Mouse (Mus musculus) cerebellum, adult (tissue): ENCODE results near the gene 1700001L19Rik.

Experiments
- ATAC-seq: cut with Nextera tagmentation; 2 replicates; pipeline ENCODE4 v1.9.2; 2017; ENCODE audit warnings: mild to moderate bottlenecking, moderate library complexity, mixed read lengths; ENCODE audit not compliant: insufficient number of reproducible peaks, low FRiP score, low TSS enrichment

1700001L19Rik gene

GRCm38 (mm10) chr13:68597199-68597598 lies at the start of gene 1700001L19Rik:
Gene 1700001L19Rik, plus strand, starts transcription at chr13:68597421.
- ATAC-seq: no peak

- 0 out of 2 replicates have a peak, but pooled peaks have one; percentile 40 for ATAC-seq
Measured at GRCm38 (mm10) chr13:68553391-68553790, 43.8 kb upstream of the 1700001L19Rik start.

DNA sequence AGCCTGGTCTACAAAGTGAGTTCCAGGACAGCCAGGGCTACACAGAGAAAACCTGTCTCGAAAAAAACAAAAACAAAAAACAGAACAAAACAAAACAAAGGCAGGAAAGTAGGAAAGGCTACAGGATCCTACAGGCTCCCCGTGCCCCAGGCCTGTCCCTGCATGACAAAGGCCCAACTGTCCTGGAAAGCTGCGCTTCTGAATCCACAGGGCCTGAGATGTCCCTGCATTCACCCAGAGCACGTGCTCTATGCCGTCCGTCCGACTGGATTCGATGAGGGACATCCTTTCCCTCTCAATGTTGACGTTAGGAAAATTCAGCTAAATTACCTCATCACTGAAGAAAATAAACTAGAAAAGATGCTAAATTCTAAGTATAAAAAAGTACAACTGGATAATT lies 29.1 kb upstream of the 1700001L19Rik start:
- ATAC-seq: no peak

DNA sequence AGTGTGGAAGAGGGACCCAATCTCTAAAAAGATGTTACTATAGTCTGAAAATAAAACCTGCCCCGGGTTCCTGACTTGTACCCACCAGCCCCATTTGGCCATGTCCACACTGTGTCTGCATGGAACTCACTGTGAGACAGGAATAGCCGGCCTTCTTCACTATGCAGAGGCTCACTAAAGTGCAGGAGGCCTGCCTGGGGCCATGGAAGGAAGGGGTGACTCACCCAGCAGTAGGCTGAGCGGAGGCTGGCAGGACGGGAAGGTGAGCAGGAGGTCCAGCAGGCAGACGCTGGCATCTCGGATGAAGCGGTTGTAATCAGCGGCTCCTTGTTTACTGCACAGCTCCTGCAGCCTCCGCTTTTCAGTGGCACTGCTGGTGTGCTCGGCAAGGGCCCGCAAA lies 28.7 kb upstream of the 1700001L19Rik start:
- no peak for ATAC-seq

GRCm38 (mm10) chr13:68569589-68570336 lies 27.5 kb upstream of the 1700001L19Rik start:
- ATAC-seq: peak; percentile 74

GRCm38 (mm10) chr13:68572247-68572646 lies 25.0 kb upstream of the 1700001L19Rik start:
- no peak for ATAC-seq

- ATAC-seq: no peak
Measured at GRCm38 (mm10) chr13:68572966-68573913, 24.0 kb upstream of the 1700001L19Rik start.

GRCm38 (mm10) chr13:68574398-68574797 lies 22.8 kb upstream of the 1700001L19Rik start:
- ATAC-seq: no peak

GRCm38 (mm10) chr13:68577945-68578344 lies 19.3 kb upstream of the 1700001L19Rik start:
- ATAC-seq: no peak

GRCm38 (mm10) chr13:68581086-68581740 lies 16.0 kb upstream of the 1700001L19Rik start:
- no peak for ATAC-seq

DNA sequence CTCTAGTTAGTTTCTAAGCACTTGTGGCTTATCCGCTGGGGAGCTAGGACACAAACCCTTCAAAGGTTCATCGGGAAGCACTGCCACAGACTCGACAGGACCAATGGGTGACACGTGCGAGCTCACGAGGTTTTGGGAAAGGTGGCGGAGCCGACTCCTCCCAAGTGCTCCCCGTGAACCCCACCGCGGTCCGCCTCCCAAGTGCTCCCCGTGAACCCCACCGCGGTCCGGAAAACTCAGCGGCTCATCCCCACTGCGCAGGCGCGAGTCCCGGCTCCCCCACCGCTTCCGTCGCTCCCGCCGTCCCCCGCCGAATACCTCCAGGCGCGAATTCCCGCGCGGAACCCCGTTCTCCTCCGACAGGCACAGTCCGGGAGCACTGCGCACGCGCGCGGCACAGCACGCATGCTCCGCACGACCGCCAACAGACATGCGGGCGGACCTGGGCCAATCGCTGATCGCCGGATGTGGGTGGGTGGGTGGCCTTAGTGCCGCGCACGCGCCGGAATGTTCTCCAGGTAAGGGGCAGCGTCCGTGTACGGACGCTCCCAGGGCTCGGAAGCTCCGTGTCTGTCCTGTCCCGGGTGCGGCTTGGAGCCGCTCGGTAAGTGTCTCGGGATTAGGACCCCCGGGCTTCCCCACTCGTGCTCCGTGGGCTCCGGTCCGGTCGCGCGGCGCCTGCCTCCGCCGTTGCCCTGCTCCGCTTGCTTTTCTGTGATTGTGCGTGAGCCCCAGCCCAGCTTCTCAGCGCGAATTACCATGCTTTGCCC lies 15.3 kb upstream of the 1700001L19Rik start, which contains the start of the genes Mtrr and Fastkd3:
Mtrr (minus strand) TSS at position 403 of the 770 bp plus-strand sequence.
Fastkd3 (plus strand) TSS at position 488 of the 770 bp plus-strand sequence.
- peak; percentile 96 for ATAC-seq

GRCm38 (mm10) chr13:68582517-68582780 lies 14.8 kb upstream of the 1700001L19Rik start:
- peak; percentile 4 for ATAC-seq

GRCm38 (mm10) chr13:68583961-68584360 lies 13.3 kb upstream of the 1700001L19Rik start:
- ATAC-seq: no peak

DNA sequence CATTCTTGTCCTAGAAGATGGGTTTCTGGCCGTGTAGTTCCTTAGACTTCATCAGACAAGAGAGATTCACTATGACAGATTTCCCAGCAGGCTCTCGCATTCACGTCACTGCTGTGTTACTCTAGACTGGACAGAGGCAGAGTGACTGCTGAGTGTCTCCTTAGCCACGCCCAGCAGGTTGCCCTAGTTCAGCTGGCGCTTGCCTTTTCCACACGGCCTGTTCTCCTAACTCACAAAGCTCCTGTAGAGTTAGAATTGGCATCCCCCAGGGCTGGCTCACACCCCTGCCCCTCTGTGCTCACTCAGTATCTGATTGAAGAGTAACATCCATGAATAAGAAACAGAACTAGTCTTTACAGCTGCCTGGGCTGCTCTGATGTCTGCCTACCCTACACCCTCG lies 11.8 kb upstream of the 1700001L19Rik start:
- ATAC-seq: no peak

GRCm38 (mm10) chr13:68588352-68588751 lies 8.9 kb upstream of the 1700001L19Rik start:
- ATAC-seq: no peak

- no peak for ATAC-seq
Measured at GRCm38 (mm10) chr13:68593797-68594196, 3.4 kb upstream of the 1700001L19Rik start.

DNA sequence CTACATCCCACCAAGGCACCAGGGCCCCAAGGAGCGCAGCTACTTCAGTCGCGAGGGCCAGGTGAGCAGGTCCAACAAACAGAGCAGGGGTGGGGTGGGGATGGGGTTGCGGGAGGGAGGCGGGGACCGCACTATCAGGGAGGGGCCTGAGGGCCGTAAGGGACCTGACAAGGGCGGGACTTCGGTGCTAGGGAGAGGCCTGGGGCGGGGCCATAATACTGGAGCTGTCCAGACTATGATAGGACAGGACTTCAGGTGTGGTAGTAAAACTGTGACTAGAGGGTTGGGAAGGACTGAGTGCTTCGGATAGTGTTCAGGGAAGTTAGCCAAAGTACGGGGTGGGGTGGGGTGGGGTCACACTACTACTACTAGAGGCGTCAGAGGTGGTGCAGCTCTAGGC lies 446 bp downstream of the 1700001L19Rik start:
- ATAC-seq: no peak

GRCm38 (mm10) chr13:68598953-68599352 lies 1.7 kb downstream of the 1700001L19Rik start:
- ATAC-seq: no peak

- no peak for ATAC-seq
Measured at GRCm38 (mm10) chr13:68601184-68601583, 4.0 kb downstream of the 1700001L19Rik start.

DNA sequence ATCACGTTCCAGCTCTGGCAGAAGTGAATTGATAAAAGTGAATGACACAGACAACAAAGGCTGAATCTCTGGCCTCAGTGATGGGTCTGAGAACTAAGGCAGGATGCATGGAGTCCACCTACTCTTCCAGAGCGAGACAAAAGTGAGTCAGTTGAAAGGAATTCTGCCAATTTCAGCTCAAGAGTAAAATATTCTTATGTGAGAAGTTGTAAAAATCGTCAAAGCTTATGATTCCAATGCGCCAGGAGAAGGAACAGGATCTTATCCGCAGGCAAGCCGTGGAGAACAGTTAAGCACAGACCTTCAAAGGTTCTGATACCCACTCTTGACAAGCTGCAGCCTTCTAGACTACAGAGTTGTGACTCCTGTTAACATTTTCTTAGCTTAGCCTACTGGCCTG lies 5.9 kb downstream of the 1700001L19Rik start:
- ATAC-seq: no peak
